Mouse (Mus musculus): ENCODE results near the gene Shh. TPM values are rescaled to one million over a fixed set of nuclear protein-coding genes. Genes with fewer than 3 reads are reported as not detected.

Gene Shh
- polyA plus RNA-seq, 1 experiment from 2014 or later, result 1.5 TPM

GRCm38 (mm10) chr5:28466351-28466750 lies 705 bp downstream of the Shh start:
- Histone ChIP-seq H3K4me1 (peaks cover 45% of the 10 kb centered on the region), H3K4me2 (peak overlapping the region; percentile 97), H3K36me3 (no peaks in the 10 kb centered on the region), H3K9me3 (replicated peaks) (no peaks in the 10 kb centered on the region), H3K27ac (replicated peaks) (peak overlapping the region; percentile 80), H3K27me3 (replicated peaks) (peaks cover 97% of the 10 kb centered on the region), H3K9ac (replicated peaks) (peak overlapping the region; percentile 63), H3K4me3 (replicated peaks) (peak overlapping the region; percentile 53)
- ATAC-seq (ENCODE audit: low FRiP score), result no peak
- under 1% methylated on average over 15 of the region's 15 CpGs for WGBS

- WGBS, result under 1% methylated on average over 18 of the region's 18 CpGs
- Histone ChIP-seq H3K9ac (replicated peaks) (peak overlapping the region; percentile 46), H3K27ac (replicated peaks) (no peak overlapping the region), H3K4me2 (peak overlapping the region; percentile 97), H3K4me3 (replicated peaks) (peak overlapping the region; percentile 53), H3K36me3 (no peaks in the 10 kb centered on the region), H3K27me3 (replicated peaks) (peaks cover 98% of the 10 kb centered on the region), H3K4me1 (peaks cover 48% of the 10 kb centered on the region), H3K9me3 (replicated peaks) (no peaks in the 10 kb centered on the region)
- no peak for ATAC-seq (ENCODE audit: low FRiP score)
Observed at GRCm38 (mm10) chr5:28465526-28465925, 1.5 kb downstream of the Shh start.

- Histone ChIP-seq H3K4me2 (peak overlapping the region; percentile 97), H3K27me3 (replicated peaks) (peaks cover 98% of the 10 kb centered on the region), H3K9ac (replicated peaks) (peak overlapping the region; percentile 46), H3K4me3 (replicated peaks) (peak overlapping the region; percentile 53), H3K27ac (replicated peaks) (no peak overlapping the region), H3K36me3 (no peaks in the 10 kb centered on the region), H3K4me1 (peaks cover 51% of the 10 kb centered on the region), H3K9me3 (replicated peaks) (no peaks in the 10 kb centered on the region)
- WGBS, result 2% methylated on average over 29 of the region's 29 CpGs
- peak; percentile 74 for ATAC-seq (ENCODE audit: low FRiP score)
Observed at GRCm38 (mm10) chr5:28465099-28465406, 2.0 kb downstream of the Shh start.

GRCm38 (mm10) chr5:28464361-28465098 lies 2.5 kb downstream of the Shh start:
- H3K27ac ChIP-seq (replicated peaks), result peak overlapping the region; percentile 1; the same call in 1 of the 2 replicates
- H3K9ac ChIP-seq (replicated peaks), result peak overlapping the region; percentile 46

GRCm38 (mm10) chr5:28463656-28464055 lies 3.4 kb downstream of the Shh start:
- no peak for ATAC-seq (ENCODE audit: low FRiP score)
- H3K4me2 ChIP-seq, result peak overlapping the region; percentile 97
- no peak overlapping the region for H3K27ac ChIP-seq (replicated peaks)
- 2% methylated on average over 10 of the region's 10 CpGs for WGBS
- peaks cover 65% of the 10 kb centered on the region for H3K4me1 ChIP-seq
- H3K27me3 ChIP-seq (replicated peaks), result peaks cover 98% of the 10 kb centered on the region
- peak overlapping the region; percentile 53 for H3K4me3 ChIP-seq (replicated peaks)
- no peaks in the 10 kb centered on the region for H3K36me3 ChIP-seq
- peak overlapping the region; percentile 46; the same call in 1 of the 2 replicates for H3K9ac ChIP-seq (replicated peaks)
- no peaks in the 10 kb centered on the region for H3K9me3 ChIP-seq (replicated peaks)

More at GRCm38 (mm10) chr5:28464361-28465098, 2.5 kb downstream of the Shh start:
- H3K4me2 ChIP-seq, result peak overlapping the region; percentile 97
- under 1% methylated on average over 76 of the region's 76 CpGs for WGBS
- peak overlapping the region; percentile 53 for H3K4me3 ChIP-seq (replicated peaks)
- no peaks in the 10 kb centered on the region for H3K36me3 ChIP-seq
- H3K4me1 ChIP-seq, result peaks cover 56% of the 10 kb centered on the region
- peak; percentile 54 for ATAC-seq (ENCODE audit: low FRiP score)
- H3K9me3 ChIP-seq (replicated peaks), result no peaks in the 10 kb centered on the region
- H3K27me3 ChIP-seq (replicated peaks), result peaks cover 98% of the 10 kb centered on the region

GRCm38 (mm10) chr5:28462741-28463590 lies 4.1 kb downstream of the Shh start:
- Histone ChIP-seq H3K4me2 (peak overlapping the region; percentile 97), H3K9me3 (replicated peaks) (no peaks in the 10 kb centered on the region), H3K36me3 (no peaks in the 10 kb centered on the region), H3K27me3 (replicated peaks) (peaks cover 98% of the 10 kb centered on the region), H3K4me3 (replicated peaks) (peak overlapping the region; percentile 53), H3K4me1 (peaks cover 72% of the 10 kb centered on the region), H3K9ac (replicated peaks) (0 out of 2 replicates have a peak overlapping the region, but pooled peaks have one; percentile 4), H3K27ac (replicated peaks) (no peak overlapping the region)
- no peak for ATAC-seq (ENCODE audit: low FRiP score)
- 2% methylated on average over 33 of the region's 33 CpGs for WGBS

GRCm38 (mm10) chr5:28461376-28461775 lies 5.7 kb downstream of the Shh start:
- Histone ChIP-seq H3K9me3 (replicated peaks) (no peaks in the 10 kb centered on the region), H3K27me3 (replicated peaks) (peaks cover 96% of the 10 kb centered on the region), H3K27ac (replicated peaks) (no peak overlapping the region), H3K9ac (replicated peaks) (no peak overlapping the region), H3K36me3 (no peaks in the 10 kb centered on the region), H3K4me1 (peaks cover 71% of the 10 kb centered on the region), H3K4me3 (replicated peaks) (no peak overlapping the region), H3K4me2 (no peak overlapping the region)
- no peak for ATAC-seq (ENCODE audit: low FRiP score)
- 13% methylated on average over 11 of the region's 11 CpGs for WGBS

- no peak overlapping the region for H3K4me3 ChIP-seq (replicated peaks)
- H3K9me3 ChIP-seq (replicated peaks), result no peaks in the 10 kb centered on the region
- WGBS, result under 1% methylated on average over 17 of the region's 17 CpGs
- no peak overlapping the region for H3K9ac ChIP-seq (replicated peaks)
- H3K4me2 ChIP-seq, result 0 out of 2 replicates have a peak overlapping the region, but pooled peaks have one; percentile 7
- peaks cover 65% of the 10 kb centered on the region for H3K4me1 ChIP-seq
- H3K27ac ChIP-seq (replicated peaks), result no peak overlapping the region
- peaks cover 96% of the 10 kb centered on the region for H3K27me3 ChIP-seq (replicated peaks)
- no peak for ATAC-seq (ENCODE audit: low FRiP score)
- H3K36me3 ChIP-seq, result no peaks in the 10 kb centered on the region
Observed at GRCm38 (mm10) chr5:28460556-28461350, 6.3 kb downstream of the Shh start.

- no peaks in the 10 kb centered on the region for H3K36me3 ChIP-seq
- H3K9ac ChIP-seq (replicated peaks), result no peak overlapping the region
- no peak for ATAC-seq (ENCODE audit: low FRiP score)
- H3K4me3 ChIP-seq (replicated peaks), result peak overlapping the region; percentile 6; the same call in 1 of the 2 replicates
- peaks cover 55% of the 10 kb centered on the region for H3K4me1 ChIP-seq
- WGBS, result 3% methylated on average over 41 of the region's 41 CpGs
- H3K9me3 ChIP-seq (replicated peaks), result no peaks in the 10 kb centered on the region
- H3K4me2 ChIP-seq, result peak overlapping the region; percentile 81
- no peak overlapping the region for H3K27ac ChIP-seq (replicated peaks)
- H3K27me3 ChIP-seq (replicated peaks), result peaks cover 93% of the 10 kb centered on the region
Observed at GRCm38 (mm10) chr5:28459456-28460225, 7.4 kb downstream of the Shh start.

GRCm38 (mm10) chr5:28458821-28459240 lies 8.2 kb downstream of the Shh start:
- no peak for ATAC-seq (ENCODE audit: low FRiP score)
- H3K4me2 ChIP-seq, result peak overlapping the region; percentile 81
- peaks cover 89% of the 10 kb centered on the region for H3K27me3 ChIP-seq (replicated peaks)
- H3K9me3 ChIP-seq (replicated peaks), result no peaks in the 10 kb centered on the region
- no peak overlapping the region for H3K27ac ChIP-seq (replicated peaks)
- WGBS, result under 1% methylated on average over 27 of the region's 27 CpGs
- no peak overlapping the region for H3K9ac ChIP-seq (replicated peaks)
- no peaks in the 10 kb centered on the region for H3K36me3 ChIP-seq
- peak overlapping the region; percentile 42 for H3K4me3 ChIP-seq (replicated peaks)
- peaks cover 47% of the 10 kb centered on the region for H3K4me1 ChIP-seq
